Mouse (Mus musculus) thymus, adult 2 months (tissue): Measurements from ENCODE around the gene Pde10a.

Experiments
- CTCF ChIP-seq: fragments of 200-500 bp; IDR thresholded peaks from 2 replicates; pipeline ENCODE4 v1.5.1; 2012; ENCODE audit warnings: mild to moderate bottlenecking, control low read depth, low read length, moderate library complexity, borderline replicate concordance; ENCODE audit not compliant: control insufficient read depth, poor library complexity, insufficient read depth; ENCODE audit errors: extremely low read depth
- POLR2A ChIP-seq: fragments of 200-500 bp; IDR thresholded peaks from 2 replicates; pipeline ENCODE4 v1.6.1; 2012; ENCODE audit warnings: mild to moderate bottlenecking, low read length, control low read depth, moderate library complexity; ENCODE audit not compliant: control insufficient read depth, poor library complexity, insufficient read depth; ENCODE audit errors: extremely low read depth

DNA sequence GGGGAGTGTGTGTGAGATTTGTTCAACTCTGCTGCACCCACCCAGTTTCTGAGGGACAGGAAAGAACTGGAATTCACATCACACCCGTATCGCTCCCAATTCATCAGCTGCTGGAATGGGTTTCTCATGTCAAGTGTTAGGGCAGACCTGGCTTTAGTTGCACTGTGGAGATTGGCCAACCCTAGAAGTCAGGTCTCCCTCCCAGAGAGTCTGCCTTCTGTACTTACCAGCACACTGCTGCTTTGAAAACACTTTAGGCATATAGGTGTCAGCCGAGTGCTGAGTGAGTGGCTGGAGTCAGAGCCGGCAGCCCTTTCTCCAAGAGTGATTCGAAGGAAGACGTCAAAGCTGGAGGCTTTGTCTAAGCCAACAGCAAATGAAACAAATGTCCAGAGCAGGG, 31.1 kb downstream of the Pde10a start:
- TF ChIP-seq CTCF (no peak), POLR2A (no peak)
